Mouse (Mus musculus) CH12.LX (cell line): ENCODE data around the gene Zfp605.

Source experiments
- CTCF ChIP-seq, 2 experiments: IDR thresholded peaks in 1 of 2; conservative IDR thresholded peaks in 1 of 2; 2 replicates each; pipeline ENCODE4 v1.5.1; 2011 to 2012; ENCODE audit warnings: low read depth in 2 of 2, low read length in 2 of 2, improper control_type of control experiment in 1 of 2, inconsistent platforms in 1 of 2, mild to moderate bottlenecking in 1 of 2, moderate library complexity in 1 of 2
- EP300 ChIP-seq: IDR thresholded peaks from 2 replicates; pipeline ENCODE4 v1.6.1; 2011; ENCODE audit warnings: low read length, improper control_type of control experiment
- MAX ChIP-seq: IDR thresholded peaks from 2 replicates; pipeline ENCODE4 v1.6.1; 2011; ENCODE audit warnings: low read length, improper control_type of control experiment
- POLR2A ChIP-seq: IDR thresholded peaks from 2 replicates; pipeline ENCODE4 v1.6.1; 2011; ENCODE audit warnings: low read depth, mild to moderate bottlenecking, improper control_type of control experiment, low read length
- RAD21 ChIP-seq: IDR thresholded peaks from 2 replicates; pipeline ENCODE4 v1.6.1; 2011; ENCODE audit warnings: low read depth, mild to moderate bottlenecking, low read length, improper control_type of control experiment, moderate library complexity
- RCOR1 ChIP-seq: conservative IDR thresholded peaks from 2 replicates; pipeline ENCODE4 v1.6.1; 2012; ENCODE audit warnings: low read depth, mild to moderate bottlenecking, inconsistent platforms, low read length, improper control_type of control experiment
- USF1 ChIP-seq: IDR thresholded peaks from 2 replicates; pipeline ENCODE4 v1.6.1; 2014; ENCODE audit warnings: low read depth, mild to moderate bottlenecking, inconsistent platforms, low read length, improper control_type of control experiment
- ZC3H11A ChIP-seq: IDR thresholded peaks from 2 replicates; pipeline ENCODE4 v1.6.1; 2012; ENCODE audit warnings: low read depth, mild to moderate bottlenecking, inconsistent platforms, low read length, improper control_type of control experiment
- ZKSCAN1 ChIP-seq: IDR thresholded peaks from 2 replicates; pipeline ENCODE4 v1.6.1; 2012; ENCODE audit warnings: low read depth, inconsistent platforms, low read length, improper control_type of control experiment, borderline replicate concordance

DNA sequence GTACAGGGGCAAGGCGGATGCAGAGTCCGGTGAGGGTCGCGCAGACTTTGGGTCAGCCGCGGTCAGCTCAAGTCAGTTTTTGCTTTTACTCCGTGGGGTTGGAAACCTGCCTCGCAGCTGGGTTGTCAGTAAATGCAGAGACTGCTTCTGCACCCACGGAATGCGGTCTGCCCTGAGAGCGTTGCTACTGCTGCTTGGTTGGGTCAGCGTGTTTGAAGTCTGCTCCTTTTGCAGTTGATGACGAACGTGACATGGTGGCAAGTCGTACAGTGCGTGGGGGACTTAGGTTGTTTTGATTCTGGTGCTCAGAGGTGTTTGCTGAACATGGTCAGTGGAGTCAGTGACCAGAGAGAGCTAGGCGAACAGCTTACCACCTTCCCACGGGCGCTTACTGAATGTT is 67.1 kb downstream of the Zfp605 start:
- TF ChIP-seq USF1 (no peak), CTCF (conservative IDR thresholded peaks at IDR 0.05 in 1 of 2, IDR thresholded peaks at IDR 0.05 in 1 of 2; ENCODE audit: low read depth in 2 of 2, low read length in 2 of 2) (no peak), EP300 (no peak), RCOR1 (no peak), RAD21 (no peak), ZC3H11A (no peak), ZKSCAN1 (no peak), MAX (no peak), POLR2A (no peak)
